Mouse (Mus musculus): ENCODE results near the gene Gm7030. TPM values are rescaled to one million over a fixed set of nuclear protein-coding genes. Genes with fewer than 3 reads are reported as not detected.
"Not testable (repeated sequence)": the region's sequence is repeated elsewhere in the genome, so short reads cannot be mapped to it uniquely, and the experiment has no call there.

Gene Gm7030
- polyA plus RNA-seq, 1 experiment from 2014 or later = not detected

GRCm38 (mm10) chr17:36093936-36094335 lies 35.3 kb downstream of the Gm7030 start:
- Histone ChIP-seq H3K9ac (ENCODE audit: low read depth, low read length) (no peak overlapping the region), H3K4me2 (no peak overlapping the region), H3K9me3 (replicated peaks; ENCODE audit: control insufficient read depth, low read length) (no peaks in the 10 kb centered on the region), H3K27me3 (ENCODE audit: control insufficient read depth, insufficient read depth, low read length) (0 out of 2 replicates have a peak, but pooled peaks cover 2% of the 10 kb centered on the region), H3K36me3 (ENCODE audit: control insufficient read depth, insufficient read depth, low read length) (no peaks in the 10 kb centered on the region), H3K4me3 (ENCODE audit: low read depth, low read length) (no peak overlapping the region), H3K27ac (ENCODE audit: low read depth, low read length) (no peak overlapping the region), H3K4me1 (ENCODE audit: control insufficient read depth, insufficient read depth, low read length) (no peaks in the 10 kb centered on the region)
- ATAC-seq (replicated peaks; ENCODE audit: insufficient number of reproducible peaks, low FRiP score, low TSS enrichment) = no peak
- 10% methylated on average over 3 of the region's 3 CpGs for WGBS (ENCODE audit: insufficient replicate concordance)

GRCm38 (mm10) chr17:36092520-36092919 lies 36.7 kb downstream of the Gm7030 start:
- not testable (repeated sequence) for H3K4me1 ChIP-seq (ENCODE audit: control insufficient read depth, insufficient read depth, low read length); ATAC-seq (replicated peaks; ENCODE audit: insufficient number of reproducible peaks, low FRiP score, low TSS enrichment); H3K27ac ChIP-seq (ENCODE audit: low read depth, low read length); H3K4me2 ChIP-seq; H3K9ac ChIP-seq (ENCODE audit: low read depth, low read length); H3K36me3 ChIP-seq (ENCODE audit: control insufficient read depth, insufficient read depth, low read length); H3K9me3 ChIP-seq (replicated peaks; ENCODE audit: control insufficient read depth, low read length); H3K27me3 ChIP-seq (ENCODE audit: control insufficient read depth, insufficient read depth, low read length); H3K4me3 ChIP-seq (ENCODE audit: low read depth, low read length)

GRCm38 (mm10) chr17:36091933-36092332 lies 37.3 kb downstream of the Gm7030 start:
- ATAC-seq (replicated peaks; ENCODE audit: insufficient number of reproducible peaks, low FRiP score, low TSS enrichment); H3K4me3 ChIP-seq (ENCODE audit: low read depth, low read length); H3K9ac ChIP-seq (ENCODE audit: low read depth, low read length); H3K27me3 ChIP-seq (ENCODE audit: control insufficient read depth, insufficient read depth, low read length); H3K27ac ChIP-seq (ENCODE audit: low read depth, low read length); H3K9me3 ChIP-seq (replicated peaks; ENCODE audit: control insufficient read depth, low read length); H3K4me2 ChIP-seq; H3K4me1 ChIP-seq (ENCODE audit: control insufficient read depth, insufficient read depth, low read length); H3K36me3 ChIP-seq (ENCODE audit: control insufficient read depth, insufficient read depth, low read length): not testable (repeated sequence)
- WGBS (ENCODE audit: insufficient replicate concordance) = no CpG with 5 or more reads among the region's 2 CpGs

- H3K9me3 ChIP-seq (replicated peaks; ENCODE audit: control insufficient read depth, low read length); H3K27ac ChIP-seq (ENCODE audit: low read depth, low read length); H3K36me3 ChIP-seq (ENCODE audit: control insufficient read depth, insufficient read depth, low read length); H3K4me2 ChIP-seq; H3K4me1 ChIP-seq (ENCODE audit: control insufficient read depth, insufficient read depth, low read length); ATAC-seq (replicated peaks; ENCODE audit: insufficient number of reproducible peaks, low FRiP score, low TSS enrichment); H3K4me3 ChIP-seq (ENCODE audit: low read depth, low read length); H3K9ac ChIP-seq (ENCODE audit: low read depth, low read length): not testable (repeated sequence)
- 50% methylated on average over 1 of the region's 1 CpGs for WGBS (ENCODE audit: insufficient replicate concordance)
- H3K27me3 ChIP-seq (ENCODE audit: control insufficient read depth, insufficient read depth, low read length) = peaks cover 23% of the 10 kb centered on the region
Measured at GRCm38 (mm10) chr17:36085976-36086375, 43.2 kb downstream of the Gm7030 start.

- H3K9ac ChIP-seq (ENCODE audit: low read depth, low read length) = peak overlapping the region; percentile 65
- peaks cover 23% of the 10 kb centered on the region for H3K27me3 ChIP-seq (ENCODE audit: control insufficient read depth, insufficient read depth, low read length)
- peaks cover 4% of the 10 kb centered on the region; the same call in 1 of the 2 replicates for H3K4me1 ChIP-seq (ENCODE audit: control insufficient read depth, insufficient read depth, low read length)
- peak overlapping the region; percentile 95 for H3K4me2 ChIP-seq
- H3K27ac ChIP-seq (ENCODE audit: low read depth, low read length) = no peak overlapping the region
- 3% methylated on average over 41 of the region's 42 CpGs for WGBS (ENCODE audit: insufficient replicate concordance)
- H3K4me3 ChIP-seq (ENCODE audit: low read depth, low read length) = peak overlapping the region; percentile 56
- H3K9me3 ChIP-seq (replicated peaks; ENCODE audit: control insufficient read depth, low read length) = no peaks in the 10 kb centered on the region
- 0 out of 2 replicates have a peak, but pooled peaks have one; percentile 22 for ATAC-seq (replicated peaks; ENCODE audit: insufficient number of reproducible peaks, low FRiP score, low TSS enrichment)
- H3K36me3 ChIP-seq (ENCODE audit: control insufficient read depth, insufficient read depth, low read length) = no peaks in the 10 kb centered on the region
Measured at GRCm38 (mm10) chr17:36083870-36084451, 45.3 kb downstream of the Gm7030 start.

- ATAC-seq (replicated peaks; ENCODE audit: insufficient number of reproducible peaks, low FRiP score, low TSS enrichment) = 0 out of 2 replicates have a peak, but pooled peaks have one; percentile 35
- Histone ChIP-seq H3K27ac (ENCODE audit: low read depth, low read length) (no peak overlapping the region), H3K4me3 (ENCODE audit: low read depth, low read length) (peak overlapping the region; percentile 56), H3K27me3 (ENCODE audit: control insufficient read depth, insufficient read depth, low read length) (peaks cover 23% of the 10 kb centered on the region), H3K9me3 (replicated peaks; ENCODE audit: control insufficient read depth, low read length) (no peaks in the 10 kb centered on the region), H3K9ac (ENCODE audit: low read depth, low read length) (peak overlapping the region; percentile 65), H3K36me3 (ENCODE audit: control insufficient read depth, insufficient read depth, low read length) (no peaks in the 10 kb centered on the region), H3K4me2 (peak overlapping the region; percentile 95), H3K4me1 (ENCODE audit: control insufficient read depth, insufficient read depth, low read length) (peaks cover 4% of the 10 kb centered on the region; the same call in 1 of the 2 replicates)
- WGBS (ENCODE audit: insufficient replicate concordance) = 1% methylated on average over 46 of the region's 46 CpGs
Measured at GRCm38 (mm10) chr17:36083266-36083869, 45.9 kb downstream of the Gm7030 start.

GRCm38 (mm10) chr17:36082519-36083232 lies 46.5 kb downstream of the Gm7030 start:
- Histone ChIP-seq H3K4me2 (peak overlapping the region; percentile 95), H3K4me3 (ENCODE audit: low read depth, low read length) (peak overlapping the region; percentile 56), H3K27me3 (ENCODE audit: control insufficient read depth, insufficient read depth, low read length) (peaks cover 23% of the 10 kb centered on the region)
- ATAC-seq (replicated peaks; ENCODE audit: insufficient number of reproducible peaks, low FRiP score, low TSS enrichment); H3K27ac ChIP-seq (ENCODE audit: low read depth, low read length); H3K4me1 ChIP-seq (ENCODE audit: control insufficient read depth, insufficient read depth, low read length); H3K9me3 ChIP-seq (replicated peaks; ENCODE audit: control insufficient read depth, low read length); H3K9ac ChIP-seq (ENCODE audit: low read depth, low read length); H3K36me3 ChIP-seq (ENCODE audit: control insufficient read depth, insufficient read depth, low read length): not testable (repeated sequence)
- WGBS (ENCODE audit: insufficient replicate concordance) = 50% methylated on average over 3 of the region's 6 CpGs

GRCm38 (mm10) chr17:36081901-36082300 lies 47.3 kb downstream of the Gm7030 start:
- peaks cover 23% of the 10 kb centered on the region for H3K27me3 ChIP-seq (ENCODE audit: control insufficient read depth, insufficient read depth, low read length)
- not testable (repeated sequence) for H3K4me3 ChIP-seq (ENCODE audit: low read depth, low read length); ATAC-seq (replicated peaks; ENCODE audit: insufficient number of reproducible peaks, low FRiP score, low TSS enrichment); H3K9ac ChIP-seq (ENCODE audit: low read depth, low read length); H3K4me1 ChIP-seq (ENCODE audit: control insufficient read depth, insufficient read depth, low read length); H3K9me3 ChIP-seq (replicated peaks; ENCODE audit: control insufficient read depth, low read length); H3K36me3 ChIP-seq (ENCODE audit: control insufficient read depth, insufficient read depth, low read length); H3K27ac ChIP-seq (ENCODE audit: low read depth, low read length); H3K4me2 ChIP-seq

All from heart, embryonic 11.5 days (tissue).